Mouse (Mus musculus) retina, adult 2 months (tissue): Measurements from ENCODE around the gene Igf2r.

Experiments
- DNase-seq: peaks from one replicate; pipeline ENCODE4 v3.0.0-alpha.2; 2012; ENCODE audit warnings: low read depth, low spot score

Gene Igf2r

GRCm38 (mm10) chr17:12769380-12769921 lies at the start of gene Igf2r:
Igf2r (minus strand) TSS chr17:12769664.
- peak; percentile 80 for DNase-seq

- DNase-seq: no peak
Measured at GRCm38 (mm10) chr17:12815885-12816284, 46.4 kb upstream of the Igf2r start.

DNA sequence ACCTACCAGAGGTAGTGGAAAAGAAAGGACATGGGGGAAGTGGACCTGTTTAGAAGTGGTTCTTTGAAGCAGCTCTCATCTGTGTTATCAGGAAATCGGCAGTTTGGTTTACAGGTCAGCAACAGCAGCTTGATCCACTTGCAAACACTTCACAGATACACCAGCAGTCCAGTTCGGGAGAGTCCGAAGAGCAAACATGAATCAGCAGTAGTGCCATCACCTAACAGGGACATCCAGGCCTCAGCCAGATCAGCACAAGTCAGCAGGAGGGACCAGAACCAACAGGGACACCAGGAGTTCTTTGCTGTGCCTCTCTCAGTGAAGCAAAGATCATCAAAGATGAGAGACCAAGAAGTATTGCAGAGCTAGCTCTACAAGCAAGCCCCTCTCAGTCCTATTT lies 45.0 kb upstream of the Igf2r start:
- DNase-seq: no peak

- DNase-seq: no peak
Measured at GRCm38 (mm10) chr17:12810973-12811303, 41.5 kb upstream of the Igf2r start.

DNA sequence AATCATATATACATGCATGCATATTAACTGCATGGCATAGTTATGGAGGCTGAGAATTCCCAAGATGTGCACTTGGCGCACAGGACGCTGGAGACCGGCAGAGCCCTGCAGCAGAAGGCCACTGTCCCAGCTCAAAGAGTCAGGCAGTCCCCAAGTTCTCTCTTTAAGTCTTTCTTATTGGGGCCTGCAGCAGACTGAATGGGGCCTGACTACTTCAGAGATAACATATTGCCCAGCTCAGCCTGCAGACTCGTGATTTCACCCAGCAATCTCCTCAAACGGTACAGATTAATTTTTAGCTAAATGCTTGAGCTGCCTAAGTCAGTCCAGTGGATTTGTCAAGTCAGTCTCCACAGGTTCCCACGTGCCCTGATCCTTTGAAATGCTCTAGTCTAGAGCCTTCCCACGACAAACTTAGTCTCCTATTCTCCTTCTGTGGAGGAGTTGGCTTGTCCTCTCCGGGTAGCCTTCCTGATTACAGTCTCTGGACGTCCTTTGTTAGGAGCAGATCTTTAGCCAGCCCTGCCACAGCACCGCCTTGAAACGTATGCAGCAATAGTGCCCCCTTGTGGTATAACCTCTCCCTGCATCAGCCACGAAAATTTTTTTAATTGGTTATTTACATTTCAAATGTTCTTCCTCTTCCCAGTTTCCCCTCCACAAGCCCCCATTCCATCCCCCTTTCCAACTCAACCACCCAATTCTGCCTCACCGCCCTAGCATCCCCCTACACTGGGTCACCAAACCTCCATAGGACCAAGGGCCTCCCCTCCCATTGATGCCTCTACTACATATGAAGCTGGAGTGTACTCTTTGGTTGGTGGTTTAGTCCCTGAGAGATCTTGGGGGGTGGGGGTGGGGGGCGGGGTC lies 40.9 kb upstream of the Igf2r start:
- peak; percentile 38 for DNase-seq

- DNase-seq: no peak
Measured at GRCm38 (mm10) chr17:12808851-12809250, 39.4 kb upstream of the Igf2r start.

- DNase-seq: no peak
Measured at GRCm38 (mm10) chr17:12804584-12805445, 35.4 kb upstream of the Igf2r start.

DNA sequence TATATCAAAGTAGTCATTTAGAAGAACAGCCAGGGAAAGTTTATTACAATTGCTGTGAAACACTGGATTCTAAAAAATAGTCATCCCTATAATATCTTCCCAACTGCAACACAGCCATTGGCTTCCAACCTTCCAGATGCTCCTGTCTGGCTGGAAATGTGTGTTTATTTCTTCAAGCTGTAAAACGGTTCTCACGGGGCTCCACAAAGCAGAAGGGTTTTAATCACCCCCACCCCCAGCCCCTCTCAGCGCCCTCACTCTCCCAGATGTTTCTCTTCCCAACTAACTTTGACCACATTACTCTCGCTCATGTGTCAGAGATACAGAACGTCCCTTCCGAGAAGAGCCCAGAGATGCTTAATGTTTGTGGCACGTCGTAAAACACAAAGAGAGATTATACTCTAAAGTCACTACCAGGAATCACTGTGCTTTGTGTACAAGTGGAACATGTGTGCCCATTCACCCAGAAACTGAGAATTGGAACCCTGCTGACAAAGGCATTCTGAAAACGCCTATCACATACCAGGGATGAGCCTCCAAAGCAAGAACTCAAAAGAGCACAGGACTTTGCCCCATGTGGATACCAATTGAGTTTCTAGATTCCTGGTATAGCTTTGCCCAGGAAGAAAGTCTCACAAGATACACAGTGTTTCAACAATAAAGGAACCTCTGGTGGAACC lies 32.5 kb upstream of the Igf2r start:
- no peak for DNase-seq

- no peak for DNase-seq
Measured at GRCm38 (mm10) chr17:12799368-12800275, 30.2 kb upstream of the Igf2r start.

- DNase-seq: no peak
Measured at GRCm38 (mm10) chr17:12798571-12798970, 29.1 kb upstream of the Igf2r start.

DNA sequence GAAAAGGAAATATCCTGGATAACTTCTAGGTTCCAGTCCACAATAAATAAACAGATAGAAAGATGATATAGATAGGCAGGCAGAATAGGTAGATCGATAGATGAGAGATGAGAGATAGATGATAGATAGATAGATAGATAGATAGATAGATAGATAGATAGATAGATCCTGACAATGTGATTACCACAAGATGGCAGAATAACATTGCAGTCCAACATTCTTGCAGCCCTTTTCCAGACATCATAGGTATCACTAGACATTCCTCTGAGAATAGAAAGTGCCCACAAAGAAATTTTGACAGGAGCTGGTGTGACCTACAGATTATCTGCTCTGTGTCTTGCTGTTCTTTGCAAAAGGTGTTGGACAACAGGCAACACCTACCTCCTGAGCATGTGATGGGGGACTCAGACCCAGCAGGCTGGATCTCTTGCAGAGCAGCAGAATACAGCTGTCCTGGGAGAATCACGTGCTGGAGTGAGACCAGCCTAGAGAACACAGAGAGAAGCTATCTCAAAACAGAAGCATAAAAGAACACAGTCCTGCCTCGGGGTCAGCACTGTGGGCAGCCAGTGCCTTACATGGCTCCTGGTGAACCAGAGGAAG lies 28.1 kb upstream of the Igf2r start:
- DNase-seq: no peak

DNA sequence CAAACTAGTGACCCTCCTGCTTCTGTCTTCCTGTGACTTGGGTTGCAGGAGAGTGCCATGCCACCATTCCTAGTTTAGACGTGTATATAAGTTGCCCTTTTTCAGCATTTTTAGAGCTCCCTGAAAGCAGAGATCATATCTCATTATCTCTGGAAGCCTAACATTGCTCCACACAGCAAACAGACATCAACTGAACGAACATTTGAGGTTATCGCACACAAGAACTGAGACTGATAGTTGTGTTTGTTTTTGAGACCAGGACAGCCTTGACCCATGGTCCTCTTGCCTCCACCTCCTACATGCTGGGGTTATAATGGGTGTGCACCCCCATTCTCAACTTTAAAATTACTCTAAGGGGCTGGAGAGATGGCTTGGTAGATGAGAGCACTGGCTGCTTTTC lies 27.2 kb upstream of the Igf2r start:
- no peak for DNase-seq

- DNase-seq: no peak
Measured at GRCm38 (mm10) chr17:12793660-12794406, 24.4 kb upstream of the Igf2r start.

DNA sequence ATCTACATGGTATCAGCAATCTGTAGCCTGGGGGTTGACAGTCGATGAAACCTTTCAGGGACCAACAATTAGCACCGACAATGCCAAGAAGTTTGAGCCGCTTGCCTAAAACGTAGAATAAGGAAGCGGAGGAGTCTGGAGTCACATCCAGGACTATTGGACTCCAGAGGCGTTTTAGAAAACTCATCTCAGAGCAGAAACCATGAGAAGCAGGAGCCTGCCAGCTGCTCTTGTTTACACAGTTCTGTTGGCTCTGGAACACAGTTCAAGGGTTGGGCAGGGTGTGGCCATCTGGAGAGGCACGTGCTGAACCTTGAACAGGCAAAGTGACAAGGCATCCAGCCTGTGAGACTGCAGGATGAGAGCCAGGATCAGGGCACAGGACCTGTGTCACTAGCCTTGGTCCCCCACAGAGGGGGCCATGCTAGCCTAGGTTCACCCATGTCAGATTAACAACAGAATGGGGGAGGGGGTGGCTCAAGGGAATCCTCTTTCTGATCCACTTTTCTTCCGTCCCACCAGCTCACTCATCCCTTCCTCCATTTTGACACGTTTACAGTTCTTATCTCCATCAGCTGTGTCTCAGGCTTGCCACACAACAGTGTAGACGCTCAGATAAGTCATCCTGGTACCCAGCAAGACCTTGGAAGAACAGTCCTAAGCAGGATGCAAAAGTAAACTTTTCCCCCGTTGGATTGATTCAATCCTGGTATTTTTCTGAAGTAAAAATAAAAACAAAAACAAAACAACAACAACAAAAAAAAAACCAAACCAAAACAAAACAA lies 23.1 kb upstream of the Igf2r start:
- no peak for DNase-seq

- no peak for DNase-seq
Measured at GRCm38 (mm10) chr17:12791420-12791819, 22.0 kb upstream of the Igf2r start.

- DNase-seq: no peak
Measured at GRCm38 (mm10) chr17:12791079-12791406, 21.6 kb upstream of the Igf2r start.

GRCm38 (mm10) chr17:12790353-12791078 lies 21.1 kb upstream of the Igf2r start:
- DNase-seq: no peak
